Mouse (Mus musculus): Measurements from ENCODE around the gene Tgfb3. TPM values are rescaled to one million over a fixed set of nuclear protein-coding genes. Genes with fewer than 3 reads are reported as not detected.

Tgfb3 gene
- polyA plus RNA-seq, 2 experiments, result 1.2 to 1.3 TPM

GRCm38 (mm10) chr12:86071432-86071831 lies 7.4 kb downstream of the Tgfb3 start:
- no peak for DNase-seq (ENCODE audit: low read depth in 3 of 3, low spot score in 3 of 3)
- Histone ChIP-seq H3K9ac (replicated peaks) (no peak overlapping the region), H3K27me3 (ENCODE audit: control insufficient read depth, insufficient read depth, low read length) (no peaks in the 10 kb centered on the region), H3K27ac (no peak overlapping the region), H3K36me3 (replicated peaks; ENCODE audit: control insufficient read depth, insufficient read depth, low read depth) (no peaks in the 10 kb centered on the region), H3K4me1 (replicated peaks; ENCODE audit: control insufficient read depth in 2 of 2, insufficient read depth in 2 of 2, low read length in 1 of 2) (no peaks in the 10 kb centered on the region), H3K9me3 (ENCODE audit: control insufficient read depth, low read length) (no peaks in the 10 kb centered on the region), H3K4me3 (ENCODE audit: insufficient read depth in 1 of 2, low read depth in 2 of 2, low read length in 2 of 2) (no peak overlapping the region), H3K4me2 (ENCODE audit: low read depth) (no peak overlapping the region)
- 69% methylated on average over 6 of the region's 6 CpGs for WGBS (ENCODE audit: insufficient replicate concordance)
- no peak for ATAC-seq (ENCODE audit: insufficient read depth)
- TF ChIP-seq CTCF (IDR thresholded peaks at IDR 0.05; ENCODE audit: low read depth) (no peak), EP300 (IDR thresholded peaks at IDR 0.05; ENCODE audit: low read depth) (no peak)

DNA sequence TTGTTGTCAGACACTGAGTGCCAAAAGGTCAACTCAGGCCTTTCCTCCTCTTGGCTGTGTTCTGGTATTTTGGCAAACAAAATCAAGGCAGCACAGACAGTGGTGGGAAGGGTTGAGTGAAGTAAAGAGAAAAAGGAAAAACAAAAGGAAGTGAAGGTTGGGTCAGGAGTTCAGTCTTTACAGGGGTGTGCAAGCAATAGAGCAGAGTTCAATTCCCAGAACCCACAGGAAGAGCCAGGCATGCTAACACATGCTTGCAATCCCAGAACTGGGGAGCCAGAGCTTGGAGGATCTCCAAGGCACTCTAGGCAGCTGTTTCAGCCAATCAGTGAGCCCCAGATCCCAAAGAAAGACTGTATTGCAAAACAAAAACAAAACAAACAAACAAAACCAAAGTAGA lies 14.0 kb downstream of the Tgfb3 start:
- Histone ChIP-seq H3K4me1 (replicated peaks; ENCODE audit: control insufficient read depth in 2 of 2, insufficient read depth in 2 of 2, low read length in 1 of 2) (peaks cover 0 to 2% of the 10 kb centered on the region in 2 experiments; a peak in 1 of 4 replicates), H3K27ac (no peak overlapping the region), H3K4me3 (ENCODE audit: insufficient read depth in 1 of 2, low read depth in 2 of 2, low read length in 2 of 2) (no peak overlapping the region), H3K9me3 (ENCODE audit: control insufficient read depth, low read length) (no peaks in the 10 kb centered on the region), H3K36me3 (replicated peaks; ENCODE audit: control insufficient read depth, insufficient read depth, low read depth) (no peaks in the 10 kb centered on the region), H3K9ac (replicated peaks) (no peak overlapping the region), H3K27me3 (ENCODE audit: control insufficient read depth, insufficient read depth, low read length) (no peaks in the 10 kb centered on the region), H3K4me2 (ENCODE audit: low read depth) (no peak overlapping the region)
- no peak for ATAC-seq (ENCODE audit: insufficient read depth)
- TF ChIP-seq EP300 (IDR thresholded peaks at IDR 0.05; ENCODE audit: low read depth) (no peak), CTCF (IDR thresholded peaks at IDR 0.05; ENCODE audit: low read depth) (no peak)
- DNase-seq (ENCODE audit: low read depth in 3 of 3, low spot score in 3 of 3), result no peak

DNA sequence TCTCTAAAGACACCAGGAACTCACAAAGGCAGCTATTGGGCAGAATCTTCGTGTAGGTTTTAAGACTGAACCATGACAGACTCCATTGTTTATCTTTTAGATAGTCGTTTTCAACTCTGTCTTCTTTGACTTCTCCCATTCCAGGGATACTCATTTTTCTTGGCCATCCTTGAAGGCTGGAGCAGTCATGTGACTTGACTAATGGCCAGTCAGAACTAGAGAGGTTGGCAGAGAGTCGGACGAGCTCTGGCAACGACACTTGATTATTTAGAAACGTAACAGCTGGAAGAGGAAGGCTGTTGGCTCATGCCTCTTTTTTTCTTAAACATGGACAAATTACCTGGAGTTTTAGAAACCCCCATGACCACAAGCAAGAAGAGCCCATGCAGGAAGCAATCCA lies 19.5 kb downstream of the Tgfb3 start:
- WGBS (ENCODE audit: insufficient replicate concordance), result 63% methylated on average over 6 of the region's 6 CpGs
- no peak for DNase-seq (ENCODE audit: low read depth in 3 of 3, low spot score in 3 of 3)
- ATAC-seq (ENCODE audit: insufficient read depth), result no peak

GRCm38 (mm10) chr12:86057516-86057915 lies 21.3 kb downstream of the Tgfb3 start:
- WGBS (ENCODE audit: insufficient replicate concordance), result 85% methylated on average over 8 of the region's 8 CpGs

More for the DNA sequence above, 19.5 kb downstream of the Tgfb3 start:
- no peaks in the 10 kb centered on the region for H3K9me3 ChIP-seq (ENCODE audit: control insufficient read depth, low read length)
- H3K36me3 ChIP-seq (replicated peaks; ENCODE audit: control insufficient read depth, insufficient read depth, low read depth), result no peaks in the 10 kb centered on the region
- H3K27ac ChIP-seq, result no peak overlapping the region
- H3K4me1 ChIP-seq (replicated peaks; ENCODE audit: control insufficient read depth in 2 of 2, insufficient read depth in 2 of 2, low read length in 1 of 2), result peaks cover 0 to 2% of the 10 kb centered on the region in 2 experiments; a peak in 1 of 4 replicates
- no peaks in the 10 kb centered on the region for H3K27me3 ChIP-seq (ENCODE audit: control insufficient read depth, insufficient read depth, low read length)
- no peak overlapping the region for H3K9ac ChIP-seq (replicated peaks)
- TF ChIP-seq CTCF (IDR thresholded peaks at IDR 0.05; ENCODE audit: low read depth), result no peak
- TF ChIP-seq EP300 (IDR thresholded peaks at IDR 0.05; ENCODE audit: low read depth), result no peak
- no peak overlapping the region for H3K4me2 ChIP-seq (ENCODE audit: low read depth)
- no peak overlapping the region for H3K4me3 ChIP-seq (ENCODE audit: insufficient read depth in 1 of 2, low read depth in 2 of 2, low read length in 2 of 2)

DNA sequence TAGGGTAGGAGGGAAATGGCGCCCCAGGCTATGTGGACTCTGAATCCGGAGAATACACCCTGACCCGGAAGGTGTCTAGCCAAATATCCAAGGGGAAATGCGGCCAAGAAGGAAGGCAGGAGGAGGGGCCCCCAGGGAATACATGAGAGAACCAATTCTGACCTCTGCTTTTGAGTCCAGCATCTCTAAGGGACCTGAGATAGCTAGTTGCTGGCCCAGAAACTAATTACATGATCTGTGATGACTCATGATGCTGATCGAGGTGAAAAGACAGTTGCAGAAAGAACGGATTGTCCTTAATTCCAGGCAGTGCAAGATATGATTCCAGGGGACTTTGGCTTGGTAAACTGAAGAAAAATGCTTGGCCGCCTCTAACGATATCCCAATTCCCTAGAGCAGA lies 21.9 kb downstream of the Tgfb3 start:
- H3K4me3 ChIP-seq (ENCODE audit: insufficient read depth in 1 of 2, low read depth in 2 of 2, low read length in 2 of 2), result no peak overlapping the region
- no peak for DNase-seq (ENCODE audit: low read depth in 3 of 3, low spot score in 3 of 3)
- H3K4me1 ChIP-seq (replicated peaks; ENCODE audit: control insufficient read depth in 2 of 2, insufficient read depth in 2 of 2, low read length in 1 of 2), result peaks cover 0 to 2% of the 10 kb centered on the region in 2 experiments; a peak in 1 of 4 replicates
- no peaks in the 10 kb centered on the region for H3K27me3 ChIP-seq (ENCODE audit: control insufficient read depth, insufficient read depth, low read length)
- no peak overlapping the region for H3K9ac ChIP-seq (replicated peaks)
- no peak overlapping the region for H3K4me2 ChIP-seq (ENCODE audit: low read depth)
- no peak for ATAC-seq (ENCODE audit: insufficient read depth)
- no peaks in the 10 kb centered on the region for H3K36me3 ChIP-seq (replicated peaks; ENCODE audit: control insufficient read depth, insufficient read depth, low read depth)
- no peak overlapping the region for H3K27ac ChIP-seq
- TF ChIP-seq EP300 (IDR thresholded peaks at IDR 0.05; ENCODE audit: low read depth) (no peak), CTCF (IDR thresholded peaks at IDR 0.05; ENCODE audit: low read depth) (no peak)
- no peaks in the 10 kb centered on the region for H3K9me3 ChIP-seq (ENCODE audit: control insufficient read depth, low read length)
- WGBS (ENCODE audit: insufficient replicate concordance), result 75% methylated on average over 8 of the region's 8 CpGs

More at GRCm38 (mm10) chr12:86057516-86057915, 21.3 kb downstream of the Tgfb3 start:
- ATAC-seq (ENCODE audit: insufficient read depth), result no peak
- Histone ChIP-seq H3K4me1 (replicated peaks; ENCODE audit: control insufficient read depth in 2 of 2, insufficient read depth in 2 of 2, low read length in 1 of 2) (peaks cover 0 to 2% of the 10 kb centered on the region in 2 experiments; a peak in 1 of 4 replicates), H3K4me2 (ENCODE audit: low read depth) (no peak overlapping the region), H3K36me3 (replicated peaks; ENCODE audit: control insufficient read depth, insufficient read depth, low read depth) (no peaks in the 10 kb centered on the region), H3K27me3 (ENCODE audit: control insufficient read depth, insufficient read depth, low read length) (no peaks in the 10 kb centered on the region), H3K9ac (replicated peaks) (no peak overlapping the region), H3K4me3 (ENCODE audit: insufficient read depth in 1 of 2, low read depth in 2 of 2, low read length in 2 of 2) (no peak overlapping the region), H3K27ac (no peak overlapping the region), H3K9me3 (ENCODE audit: control insufficient read depth, low read length) (no peaks in the 10 kb centered on the region)
- DNase-seq (ENCODE audit: low read depth in 3 of 3, low spot score in 3 of 3), result no peak
- TF ChIP-seq EP300 (IDR thresholded peaks at IDR 0.05; ENCODE audit: low read depth) (no peak), CTCF (IDR thresholded peaks at IDR 0.05; ENCODE audit: low read depth) (no peak)
